Mouse (Mus musculus): ENCODE data around the gene Il4.

DNA sequence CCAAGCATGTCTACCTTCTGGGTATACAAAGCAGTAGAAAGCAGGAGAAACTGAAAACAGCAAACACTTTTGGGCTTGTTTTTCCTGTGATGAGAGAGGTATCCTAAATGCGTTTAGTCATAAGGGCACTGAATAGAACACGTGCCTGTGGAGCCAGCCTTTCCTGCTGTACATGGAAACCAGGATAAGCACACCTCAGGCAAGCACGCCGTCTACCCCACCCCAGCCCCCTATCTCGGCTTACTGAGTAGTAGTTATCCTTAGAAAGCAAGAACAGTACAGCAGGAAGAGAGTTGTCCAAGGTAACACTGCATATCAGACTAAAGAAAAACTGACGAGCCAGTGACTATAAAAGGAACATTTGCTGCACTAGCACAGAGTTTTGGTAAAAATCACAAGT, 39.4 kb upstream of the Il4 start:
- TF ChIP-seq POLR2A (IDR thresholded peaks at IDR 0.05; ENCODE audit: low read depth, low read length): no peak
- TF ChIP-seq CTCF (IDR thresholded peaks at IDR 0.05; ENCODE audit: extremely low read depth, insufficient read depth, insufficient read length, insufficient replicate concordance): no peak

Measured in spleen, adult 2 months (tissue).